Mouse (Mus musculus): ENCODE measurements around the gene Ptprd.

- TF ChIP-seq CTCF (IDR thresholded peaks at IDR 0.05; ENCODE audit: low read depth) (no peak), EP300 (IDR thresholded peaks at IDR 0.05; ENCODE audit: low read depth) (no peak)
These were observed 1399.6 kb downstream of the Ptprd start for GRCm38 (mm10) chr4:76812138-76812537.
